Mouse (Mus musculus): Measurements from ENCODE around the gene Enho.

Enho gene

DNA sequence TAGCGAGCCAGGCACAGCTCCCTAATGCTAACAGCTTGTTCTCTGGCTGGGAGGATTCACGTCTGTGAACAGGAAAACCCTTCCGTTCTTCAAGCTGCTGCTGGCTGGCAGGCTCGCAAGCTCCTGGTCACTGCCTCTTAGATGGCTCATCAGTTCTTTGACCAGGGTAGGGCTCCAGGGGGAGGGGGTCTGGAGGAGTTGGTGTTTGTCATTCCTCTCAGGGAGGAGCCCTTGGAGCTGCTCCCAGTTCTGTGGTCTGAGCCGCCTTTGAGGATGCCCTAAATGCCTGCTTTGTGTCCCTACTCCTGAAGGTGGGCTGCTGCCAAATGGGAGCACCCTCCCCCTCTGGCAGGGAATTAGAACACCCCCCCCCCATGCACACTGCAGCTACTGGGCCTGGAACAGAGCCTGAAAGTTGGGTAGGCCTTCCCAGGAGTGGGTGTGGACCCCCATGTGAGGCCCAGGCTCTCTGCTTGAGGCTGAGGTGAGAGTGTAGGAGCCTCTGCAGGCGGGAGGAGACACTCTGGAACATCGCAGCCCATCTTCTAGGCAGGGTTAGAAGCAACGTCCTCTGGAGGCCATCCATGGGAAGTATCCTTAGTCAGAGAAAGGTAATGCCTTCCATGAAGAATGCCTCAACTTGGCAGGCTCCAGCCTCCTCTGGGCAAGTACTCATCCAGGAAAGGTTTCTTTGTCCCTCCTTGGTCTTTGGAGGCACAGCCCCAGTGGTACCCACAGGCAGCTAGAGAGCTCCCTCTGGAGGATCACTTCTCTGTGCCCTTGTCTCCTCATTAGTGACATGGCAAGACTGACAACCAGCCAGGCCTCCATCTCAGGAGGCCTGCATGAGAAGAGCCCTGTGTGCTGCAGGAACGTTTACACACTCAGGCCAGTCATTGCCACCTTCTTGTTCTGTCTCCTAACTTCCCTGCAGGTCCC lies 24.2 kb downstream of the Enho start:
- peaks cover 27% of the 10 kb centered on the region; the same call in 1 of the 2 replicates for H3K27me3 ChIP-seq (ENCODE audit: insufficient read depth, low read length)
- H3K4me3 ChIP-seq (replicated peaks; ENCODE audit: low read length) = no peak overlapping the region
- no peaks in the 10 kb centered on the region for H3K4me1 ChIP-seq (replicated peaks; ENCODE audit: low read depth, low read length)
- H3K9me3 ChIP-seq (ENCODE audit: low read length) = no peaks in the 10 kb centered on the region
- H3K36me3 ChIP-seq (ENCODE audit: insufficient read depth, low read length) = no peaks in the 10 kb centered on the region
- TF ChIP-seq CTCF (conservative IDR thresholded peaks at IDR 0.05; ENCODE audit: low read length) (peak; percentile 12), POU5F1 (IDR thresholded peaks at IDR 0.05; ENCODE audit: borderline replicate concordance, low read length) (no peak)

DNA sequence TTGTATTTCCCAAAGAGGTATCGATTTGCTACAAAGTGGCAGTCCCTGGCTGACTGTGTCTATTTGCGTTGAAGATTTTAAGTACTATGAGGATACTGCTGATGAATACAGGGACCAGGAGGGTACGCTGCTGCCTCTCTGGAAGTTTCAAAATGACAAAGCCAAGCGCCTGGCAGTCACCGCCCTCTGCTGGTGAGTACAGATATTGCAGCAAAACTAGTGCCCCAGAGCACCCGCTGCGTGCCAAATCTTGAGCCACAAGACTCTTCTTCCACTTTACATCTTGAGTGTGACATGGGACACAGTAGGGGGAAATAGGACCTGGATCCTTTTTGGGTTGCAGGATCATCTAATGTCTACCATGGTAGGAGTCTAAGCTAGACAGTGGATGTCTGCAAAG lies 26.0 kb downstream of the Enho start:
- TF ChIP-seq CTCF (conservative IDR thresholded peaks at IDR 0.05; ENCODE audit: low read length) = peak; percentile 93
- no peak for TF ChIP-seq NANOG (IDR thresholded peaks at IDR 0.05; ENCODE audit: borderline replicate concordance, low read length)
- TF ChIP-seq POU5F1 (IDR thresholded peaks at IDR 0.05; ENCODE audit: borderline replicate concordance, low read length) = no peak
- H3K36me3 ChIP-seq (ENCODE audit: insufficient read depth, low read length) = no peaks in the 10 kb centered on the region
- H3K27me3 ChIP-seq (ENCODE audit: insufficient read depth, low read length) = peaks cover 27% of the 10 kb centered on the region
- no peaks in the 10 kb centered on the region for H3K4me1 ChIP-seq (replicated peaks; ENCODE audit: low read depth, low read length)
- no peaks in the 10 kb centered on the region for H3K9me3 ChIP-seq (ENCODE audit: low read length)
- no peak overlapping the region for H3K4me3 ChIP-seq (replicated peaks; ENCODE audit: low read length)

- no peaks in the 10 kb centered on the region for H3K4me1 ChIP-seq (replicated peaks; ENCODE audit: low read depth, low read length)
- H3K9me3 ChIP-seq (ENCODE audit: low read length) = no peaks in the 10 kb centered on the region
- no peak for TF ChIP-seq NANOG (IDR thresholded peaks at IDR 0.05; ENCODE audit: borderline replicate concordance, low read length)
- TF ChIP-seq CTCF (conservative IDR thresholded peaks at IDR 0.05; ENCODE audit: low read length) = no peak
- TF ChIP-seq POU5F1 (IDR thresholded peaks at IDR 0.05; ENCODE audit: borderline replicate concordance, low read length) = no peak
Observed at GRCm38 (mm10) chr4:41612166-41612565, 28.0 kb downstream of the Enho start.

GRCm38 (mm10) chr4:41610594-41610980 lies 29.5 kb downstream of the Enho start:
- peaks cover 15% of the 10 kb centered on the region for H3K27me3 ChIP-seq (ENCODE audit: insufficient read depth, low read length)
- TF ChIP-seq NANOG (IDR thresholded peaks at IDR 0.05; ENCODE audit: borderline replicate concordance, low read length) = no peak
- no peak for TF ChIP-seq POU5F1 (IDR thresholded peaks at IDR 0.05; ENCODE audit: borderline replicate concordance, low read length)
- TF ChIP-seq CTCF (conservative IDR thresholded peaks at IDR 0.05; ENCODE audit: low read length) = no peak
- no peaks in the 10 kb centered on the region for H3K36me3 ChIP-seq (ENCODE audit: insufficient read depth, low read length)
- no peaks in the 10 kb centered on the region for H3K9me3 ChIP-seq (ENCODE audit: low read length)
- H3K4me1 ChIP-seq (replicated peaks; ENCODE audit: low read depth, low read length) = no peaks in the 10 kb centered on the region
- no peak overlapping the region for H3K4me3 ChIP-seq (replicated peaks; ENCODE audit: low read length)

More at GRCm38 (mm10) chr4:41612166-41612565, 28.0 kb downstream of the Enho start:
- Histone ChIP-seq H3K27me3 (ENCODE audit: insufficient read depth, low read length) (peaks cover 17% of the 10 kb centered on the region), H3K36me3 (ENCODE audit: insufficient read depth, low read length) (no peaks in the 10 kb centered on the region), H3K4me3 (replicated peaks; ENCODE audit: low read length) (no peak overlapping the region)

DNA sequence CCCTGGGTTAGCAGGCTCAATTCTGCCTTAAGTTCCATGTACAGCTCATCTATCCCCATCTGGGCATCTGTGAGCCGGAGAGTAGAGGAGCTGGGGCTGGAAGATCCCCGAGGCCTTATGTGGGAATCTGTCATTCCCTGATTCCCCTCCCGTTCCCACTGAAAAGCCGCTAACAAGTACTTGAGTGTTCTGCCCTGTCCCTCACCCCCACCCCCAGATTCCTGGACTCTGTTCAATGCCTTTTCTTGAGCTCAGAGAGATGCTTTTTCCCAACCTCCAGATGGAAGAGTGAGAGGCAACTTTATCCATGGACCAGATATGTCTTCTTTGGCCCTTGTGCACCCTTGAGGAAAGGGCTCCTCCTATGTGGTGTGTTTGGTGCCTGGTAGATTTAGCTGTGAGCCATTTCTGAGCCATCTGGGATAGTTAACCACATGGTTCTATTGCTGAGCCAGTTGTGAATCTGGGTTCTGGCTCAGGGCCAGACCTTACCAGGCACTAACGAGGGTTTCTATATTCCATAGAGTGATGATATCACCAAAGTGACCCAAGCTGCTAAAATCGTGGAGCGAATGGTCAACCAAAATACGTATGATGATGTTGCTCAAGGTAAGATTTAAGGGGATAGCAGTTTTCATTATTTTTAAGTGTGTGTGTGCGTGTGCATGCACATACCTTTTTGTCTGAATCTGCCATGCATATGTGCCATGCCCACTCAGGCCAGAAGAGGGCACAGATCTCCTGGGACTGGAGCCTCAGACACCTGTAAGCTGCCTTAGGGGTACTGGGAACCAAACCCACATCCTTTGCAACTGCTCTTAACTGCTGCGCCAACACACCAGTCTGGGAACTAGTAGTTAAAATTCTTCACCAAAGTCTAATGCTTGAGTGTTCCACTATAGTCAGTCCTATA lies 30.2 kb downstream of the Enho start:
- Histone ChIP-seq H3K27me3 (ENCODE audit: insufficient read depth, low read length) (peaks cover 13% of the 10 kb centered on the region), H3K4me3 (replicated peaks; ENCODE audit: low read length) (no peak overlapping the region), H3K36me3 (ENCODE audit: insufficient read depth, low read length) (no peaks in the 10 kb centered on the region), H3K4me1 (replicated peaks; ENCODE audit: low read depth, low read length) (no peaks in the 10 kb centered on the region), H3K9me3 (ENCODE audit: low read length) (no peaks in the 10 kb centered on the region)
- TF ChIP-seq CTCF (conservative IDR thresholded peaks at IDR 0.05; ENCODE audit: low read length) (no peak), NANOG (IDR thresholded peaks at IDR 0.05; ENCODE audit: borderline replicate concordance, low read length) (no peak), POU5F1 (IDR thresholded peaks at IDR 0.05; ENCODE audit: borderline replicate concordance, low read length) (no peak)

DNA sequence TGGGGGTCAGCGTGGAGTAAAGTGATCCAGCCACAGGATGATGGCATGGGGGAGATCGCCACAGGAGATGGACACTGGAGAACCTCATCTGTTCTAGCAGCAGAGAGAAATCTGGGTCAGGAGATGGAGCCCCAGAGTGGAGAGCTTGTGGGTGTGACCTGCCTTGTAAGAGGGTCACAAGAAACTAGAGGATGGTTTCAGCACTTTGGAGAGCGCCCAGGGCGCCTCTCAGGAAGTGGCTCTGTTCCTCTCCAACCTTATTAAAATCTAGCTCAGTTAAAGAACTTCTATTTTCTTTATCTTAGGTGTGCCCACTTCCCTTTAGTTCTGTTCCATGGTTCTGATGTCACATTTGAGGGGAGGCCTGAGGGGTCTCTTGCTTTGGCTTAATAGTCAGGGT lies 33.3 kb downstream of the Enho start:
- no peak overlapping the region for H3K4me3 ChIP-seq (replicated peaks; ENCODE audit: low read length)
- no peaks in the 10 kb centered on the region for H3K36me3 ChIP-seq (ENCODE audit: insufficient read depth, low read length)
- H3K27me3 ChIP-seq (ENCODE audit: insufficient read depth, low read length) = peaks cover 22% of the 10 kb centered on the region
- TF ChIP-seq CTCF (conservative IDR thresholded peaks at IDR 0.05; ENCODE audit: low read length) (no peak), POU5F1 (IDR thresholded peaks at IDR 0.05; ENCODE audit: borderline replicate concordance, low read length) (no peak), NANOG (IDR thresholded peaks at IDR 0.05; ENCODE audit: borderline replicate concordance, low read length) (no peak)
- no peaks in the 10 kb centered on the region for H3K9me3 ChIP-seq (ENCODE audit: low read length)
- peaks cover 10% of the 10 kb centered on the region for H3K4me1 ChIP-seq (replicated peaks; ENCODE audit: low read depth, low read length)

DNA sequence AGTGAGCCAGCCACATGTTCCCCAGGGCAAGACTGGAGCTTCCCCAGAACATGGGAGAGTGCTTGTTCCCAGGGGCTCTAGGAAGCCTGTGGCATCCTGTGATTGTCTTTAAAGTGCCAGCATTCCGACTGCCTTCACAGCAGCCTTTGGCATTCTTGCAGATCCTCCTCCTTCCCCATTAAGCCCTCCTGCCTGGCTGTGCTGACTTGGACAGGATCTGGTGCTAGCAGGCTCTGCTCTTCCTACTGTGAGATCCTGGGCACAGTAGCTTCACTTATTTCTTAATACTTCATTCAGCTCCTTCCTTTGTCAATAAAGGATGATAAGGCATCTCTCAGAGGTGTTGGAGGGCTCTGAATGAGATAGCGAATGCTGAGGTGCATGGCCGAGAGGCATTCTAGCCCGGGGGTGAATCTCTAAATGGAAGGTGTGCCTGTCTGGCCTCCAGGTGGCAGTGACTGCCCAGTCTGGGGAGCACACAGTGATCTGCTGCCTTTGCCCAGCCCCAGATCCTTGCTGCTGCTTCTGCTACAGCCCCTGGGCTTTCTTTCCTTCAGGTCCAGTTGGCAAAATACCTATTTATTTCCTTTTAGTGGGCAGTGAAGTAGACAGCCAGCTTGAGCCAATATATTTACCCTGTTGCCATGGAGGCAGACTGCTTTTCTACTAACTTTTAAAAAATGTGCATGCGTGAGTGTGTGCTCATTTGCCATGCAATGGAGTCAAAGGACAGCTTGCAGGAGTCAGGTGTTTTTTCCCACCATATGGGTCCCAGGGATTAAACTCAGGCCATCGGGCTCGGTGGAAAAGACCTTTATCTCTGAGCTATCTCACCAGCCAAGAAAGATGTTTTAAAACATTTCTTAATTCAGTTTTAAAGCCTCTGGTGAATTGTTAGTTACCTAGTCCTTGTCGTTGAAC lies 35.4 kb downstream of the Enho start:
- no peaks in the 10 kb centered on the region for H3K36me3 ChIP-seq (ENCODE audit: insufficient read depth, low read length)
- TF ChIP-seq POU5F1 (IDR thresholded peaks at IDR 0.05; ENCODE audit: borderline replicate concordance, low read length) (no peak), NANOG (IDR thresholded peaks at IDR 0.05; ENCODE audit: borderline replicate concordance, low read length) (no peak), CTCF (conservative IDR thresholded peaks at IDR 0.05; ENCODE audit: low read length) (no peak)
- no peaks in the 10 kb centered on the region for H3K9me3 ChIP-seq (ENCODE audit: low read length)
- H3K4me1 ChIP-seq (replicated peaks; ENCODE audit: low read depth, low read length) = peaks cover 10% of the 10 kb centered on the region
- no peak overlapping the region for H3K4me3 ChIP-seq (replicated peaks; ENCODE audit: low read length)
- H3K27me3 ChIP-seq (ENCODE audit: insufficient read depth, low read length) = peaks cover 19% of the 10 kb centered on the region
